Mouse (Mus musculus) hindbrain, postnatal 0 days (tissue): ENCODE data around the gene Ctnnd2. TPM values are rescaled to one million over a fixed set of nuclear protein-coding genes. Genes with fewer than 3 reads are reported as not detected.

ENCODE experiments used
- ATAC-seq: fragments of 200-750 bp; cut with Nextera tagmentation; 2 replicates; pipeline ENCODE4 v1.8.0; 2017; ENCODE audit warnings: mild to moderate bottlenecking, moderate TSS enrichment, moderate library complexity
- DNase-seq: peaks from one replicate; pipeline ENCODE4 v3.0.0-alpha.2; 2015; ENCODE audit warnings: low spot score
- H3K27ac ChIP-seq: fragments of 300-500 bp; sonication (generic); 2 replicates; pipeline ENCODE4 v1.5.1; 2014; ENCODE audit warnings: mild to moderate bottlenecking
- H3K27me3 ChIP-seq: fragments of 300-500 bp; sonication (generic); 2 replicates; pipeline ENCODE4 v1.6.1; 2014; ENCODE audit warnings: low read length, mixed read lengths; ENCODE audit not compliant: insufficient read depth
- H3K36me3 ChIP-seq: fragments of 300-500 bp; sonication (generic); 2 replicates; pipeline ENCODE4 v1.6.1; 2014; ENCODE audit warnings: low read length, mixed read lengths; ENCODE audit not compliant: insufficient read depth
- H3K4me1 ChIP-seq: fragments of 300-500 bp; sonication (generic); 2 replicates; pipeline ENCODE4 v1.6.1; 2014; ENCODE audit warnings: antibody characterized with exemption, low read length, mixed read lengths; ENCODE audit not compliant: insufficient read depth
- H3K4me2 ChIP-seq: fragments of 300-500 bp; sonication (generic); 2 replicates; pipeline ENCODE4 v1.6.1; 2014; ENCODE audit warnings: low read depth, mild to moderate bottlenecking, low read length, moderate library complexity, mixed read lengths
- H3K4me3 ChIP-seq: fragments of 300-500 bp; sonication (generic); 2 replicates; pipeline ENCODE4 v1.5.1; 2014; ENCODE audit warnings: low read length
- H3K9ac ChIP-seq: fragments of 300-500 bp; sonication (generic); replicated peaks from 2 replicates; pipeline ENCODE4 v1.6.1; 2014; ENCODE audit warnings: mild to moderate bottlenecking, low read length, moderate library complexity, mixed read lengths
- H3K9me3 ChIP-seq: fragments of 300-500 bp; sonication (generic); 2 replicates; pipeline ENCODE4 v1.6.1; 2016; ENCODE audit warnings: low read length, mixed read lengths
- CTCF ChIP-seq: IDR thresholded peaks from 2 replicates; pipeline ENCODE4 v1.5.1; 2016; ENCODE audit warnings: antibody characterized with exemption, control low read depth, low read depth
- WGBS: fragments of 180-500 bp; shearing (Covaris S2); extraction: QIAGEN DNeasy Blood & Tissue Kit; methylation state at CpG from one replicate; pipeline ENCODE4 v1.1.7; 2014; 5-methylcytosine and 5-hydroxymethylcytosine counted together
- polyA plus RNA-seq: library from polyadenylated mRNA; unstranded; fragments of >200 nt; fragmentation: Nextera tagmentation; extraction: Ambion mirVana; gene quantifications from 2 replicates; pipeline ENCODE4 v1.2.1, GENCODE M21; 2015
- total RNA-seq: library from RNA; depleted of rRNA; stranded (reverse); fragments of >200 nt; gene quantifications from 2 replicates; pipeline ENCODE4 v1.2.3, GENCODE M21; 2014

The Ctnnd2 gene
- total and polyA plus RNA-seq, 2 experiments from 2014 or later = 67.2 to 157 TPM

GRCm38 (mm10) chr15:30992357-30992756 is 820.0 kb downstream of the Ctnnd2 start:
- no peak overlapping the region for H3K4me3 ChIP-seq
- no peaks in the 10 kb centered on the region for H3K36me3 ChIP-seq
- DNase-seq (peak; percentile 28), ATAC-seq (peak; percentile 63)
- H3K4me1 ChIP-seq = no peaks in the 10 kb centered on the region
- H3K9ac ChIP-seq = no peak overlapping the region
- no peak overlapping the region for H3K4me2 ChIP-seq
- H3K9me3 ChIP-seq = no peaks in the 10 kb centered on the region
- no peaks in the 10 kb centered on the region for H3K27me3 ChIP-seq
- H3K27ac ChIP-seq = no peak overlapping the region
- WGBS = 81% methylated on average over 12 of the region's 12 CpGs
- peak; percentile 11; the same call in 1 of the 2 replicates for TF ChIP-seq CTCF

GRCm38 (mm10) chr15:30992901-30993300 is 820.5 kb downstream of the Ctnnd2 start:
- H3K27me3 ChIP-seq = no peaks in the 10 kb centered on the region
- no peaks in the 10 kb centered on the region for H3K9me3 ChIP-seq
- H3K36me3 ChIP-seq = no peaks in the 10 kb centered on the region
- H3K4me3 ChIP-seq = no peak overlapping the region
- H3K9ac ChIP-seq = no peak overlapping the region
- H3K27ac ChIP-seq = no peak overlapping the region
- DNase-seq = no peak
- 84% methylated on average over 3 of the region's 3 CpGs for WGBS
- no peaks in the 10 kb centered on the region for H3K4me1 ChIP-seq
- no peak for ATAC-seq
- H3K4me2 ChIP-seq = no peak overlapping the region
- TF ChIP-seq CTCF = no peak

GRCm38 (mm10) chr15:30995346-30995745 is 823.0 kb downstream of the Ctnnd2 start:
- 73% methylated on average over 3 of the region's 3 CpGs for WGBS

GRCm38 (mm10) chr15:31004468-31004867 is 832.1 kb downstream of the Ctnnd2 start:
- Histone ChIP-seq H3K4me3 (no peak overlapping the region), H3K4me1 (no peaks in the 10 kb centered on the region), H3K36me3 (no peaks in the 10 kb centered on the region), H3K4me2 (no peak overlapping the region), H3K27me3 (no peaks in the 10 kb centered on the region), H3K9ac (no peak overlapping the region), H3K9me3 (no peaks in the 10 kb centered on the region), H3K27ac (no peak overlapping the region)
- ATAC-seq (no peak), DNase-seq (no peak)
- no peak for TF ChIP-seq CTCF
- 83% methylated on average over 5 of the region's 5 CpGs for WGBS

More at GRCm38 (mm10) chr15:30995346-30995745, 823.0 kb downstream of the Ctnnd2 start:
- DNase-seq (no peak), ATAC-seq (no peak)
- no peak for TF ChIP-seq CTCF
- Histone ChIP-seq H3K9me3 (no peaks in the 10 kb centered on the region), H3K4me1 (no peaks in the 10 kb centered on the region), H3K4me2 (no peak overlapping the region), H3K4me3 (no peak overlapping the region), H3K36me3 (no peaks in the 10 kb centered on the region), H3K27me3 (no peaks in the 10 kb centered on the region), H3K27ac (no peak overlapping the region), H3K9ac (no peak overlapping the region)

- Histone ChIP-seq H3K4me1 (no peaks in the 10 kb centered on the region), H3K9me3 (no peaks in the 10 kb centered on the region), H3K9ac (no peak overlapping the region), H3K36me3 (no peaks in the 10 kb centered on the region), H3K4me3 (no peak overlapping the region), H3K27ac (no peak overlapping the region), H3K27me3 (no peaks in the 10 kb centered on the region), H3K4me2 (no peak overlapping the region)
- ATAC-seq = no peak
- no peak for DNase-seq
- 83% methylated on average over 8 of the region's 8 CpGs for WGBS
- no peak for TF ChIP-seq CTCF
Observed at GRCm38 (mm10) chr15:31004976-31005375, 832.6 kb downstream of the Ctnnd2 start.

- Histone ChIP-seq H3K4me1 (no peaks in the 10 kb centered on the region), H3K27ac (peak overlapping the region; percentile 45; the same call in 1 of the 2 replicates), H3K9me3 (no peaks in the 10 kb centered on the region), H3K36me3 (no peaks in the 10 kb centered on the region), H3K9ac (no peak overlapping the region), H3K27me3 (no peaks in the 10 kb centered on the region), H3K4me3 (no peak overlapping the region), H3K4me2 (no peak overlapping the region)
- no peak for TF ChIP-seq CTCF
- 68% methylated on average over 8 of the region's 8 CpGs for whole genome bisulfite sequencing
- peak; percentile 78 for ATAC-seq
- peak; percentile 56 for DNase-seq
Observed at GRCm38 (mm10) chr15:31006050-31006824, 833.8 kb downstream of the Ctnnd2 start.

- DNase-seq (no peak), ATAC-seq (no peak)
- Histone ChIP-seq H3K4me3 (no peak overlapping the region), H3K27me3 (no peaks in the 10 kb centered on the region), H3K9ac (no peak overlapping the region), H3K9me3 (no peaks in the 10 kb centered on the region), H3K36me3 (no peaks in the 10 kb centered on the region), H3K4me1 (no peaks in the 10 kb centered on the region), H3K4me2 (no peak overlapping the region), H3K27ac (peak overlapping the region; percentile 45; the same call in 1 of the 2 replicates)
- WGBS = 88% methylated on average over 8 of the region's 8 CpGs
- TF ChIP-seq CTCF = no peak
Observed at GRCm38 (mm10) chr15:31006825-31007157, 834.4 kb downstream of the Ctnnd2 start.
